Mouse (Mus musculus): ENCODE results near the gene Saa3. TPM values are rescaled to one million over a fixed set of nuclear protein-coding genes. Genes with fewer than 3 reads are reported as not detected.
"Not testable (repeated sequence)": the region's sequence is repeated elsewhere in the genome, so short reads cannot be mapped to it uniquely, and the experiment has no call there.

Gene Saa3
- polyA plus RNA-seq, 1 experiment from 2014 or later, result 0.54 TPM

- not testable (repeated sequence) for H3K4me2 ChIP-seq (ENCODE audit: low read depth, low read length); H3K27ac ChIP-seq (ENCODE audit: low read length); H3K36me3 ChIP-seq (ENCODE audit: control insufficient read depth, insufficient read depth, low read length); H3K9ac ChIP-seq (ENCODE audit: low read length); ATAC-seq (ENCODE audit: insufficient read depth, low FRiP score); H3K9me3 ChIP-seq (replicated peaks; ENCODE audit: control insufficient read depth, low read length); H3K4me1 ChIP-seq (ENCODE audit: control insufficient read depth, insufficient read depth, low read length); H3K4me3 ChIP-seq (replicated peaks; ENCODE audit: low read length); H3K27me3 ChIP-seq (ENCODE audit: control insufficient read depth, insufficient read depth, low read length)
- WGBS, result 77% methylated on average over 5 of the region's 5 CpGs
Observed at GRCm38 (mm10) chr7:46740041-46740440, 24.5 kb upstream of the Saa3 start.

- no peaks in the 10 kb centered on the region for H3K4me1 ChIP-seq (ENCODE audit: control insufficient read depth, insufficient read depth, low read length)
- H3K9me3 ChIP-seq (replicated peaks; ENCODE audit: control insufficient read depth, low read length), result no peaks in the 10 kb centered on the region
- H3K4me2 ChIP-seq (ENCODE audit: low read depth, low read length), result no peak overlapping the region
- H3K27ac ChIP-seq (ENCODE audit: low read length), result no peak overlapping the region
- H3K27me3 ChIP-seq (ENCODE audit: control insufficient read depth, insufficient read depth, low read length), result no peaks in the 10 kb centered on the region
- ATAC-seq (ENCODE audit: insufficient read depth, low FRiP score), result no peak
- H3K9ac ChIP-seq (ENCODE audit: low read length), result no peak overlapping the region
- no peaks in the 10 kb centered on the region for H3K36me3 ChIP-seq (ENCODE audit: control insufficient read depth, insufficient read depth, low read length)
- 74% methylated on average over 12 of the region's 12 CpGs for WGBS
- H3K4me3 ChIP-seq (replicated peaks; ENCODE audit: low read length), result no peak overlapping the region
Observed at GRCm38 (mm10) chr7:46738561-46739460, 23.3 kb upstream of the Saa3 start.

GRCm38 (mm10) chr7:46734983-46735382 lies 19.5 kb upstream of the Saa3 start:
- Histone ChIP-seq H3K36me3 (ENCODE audit: control insufficient read depth, insufficient read depth, low read length) (no peaks in the 10 kb centered on the region), H3K4me2 (ENCODE audit: low read depth, low read length) (no peak overlapping the region), H3K27me3 (ENCODE audit: control insufficient read depth, insufficient read depth, low read length) (no peaks in the 10 kb centered on the region), H3K4me3 (replicated peaks; ENCODE audit: low read length) (no peak overlapping the region), H3K4me1 (ENCODE audit: control insufficient read depth, insufficient read depth, low read length) (no peaks in the 10 kb centered on the region), H3K27ac (ENCODE audit: low read length) (no peak overlapping the region), H3K9ac (ENCODE audit: low read length) (no peak overlapping the region), H3K9me3 (replicated peaks; ENCODE audit: control insufficient read depth, low read length) (no peaks in the 10 kb centered on the region)
- 80% methylated on average over 2 of the region's 2 CpGs for WGBS
- no peak for ATAC-seq (ENCODE audit: insufficient read depth, low FRiP score)

GRCm38 (mm10) chr7:46732458-46732857 lies 17.0 kb upstream of the Saa3 start, which contains the start of gene Saa4:
Gene Saa4 (minus strand): TSS chr7:46732603.
- Histone ChIP-seq H3K4me3 (replicated peaks; ENCODE audit: low read length) (no peak within 1 kb of the TSS), H3K27me3 (ENCODE audit: control insufficient read depth, insufficient read depth, low read length) (no peaks in the 10 kb centered on the region), H3K9ac (ENCODE audit: low read length) (no peak within 1 kb of the TSS), H3K4me2 (ENCODE audit: low read depth, low read length) (no peak within 1 kb of the TSS), H3K9me3 (replicated peaks; ENCODE audit: control insufficient read depth, low read length) (no peaks in the 10 kb centered on the region), H3K27ac (ENCODE audit: low read length) (no peak within 1 kb of the TSS), H3K4me1 (ENCODE audit: control insufficient read depth, insufficient read depth, low read length) (no peaks in the 10 kb centered on the region), H3K36me3 (ENCODE audit: control insufficient read depth, insufficient read depth, low read length) (no peaks in the 10 kb centered on the region)
- 69% methylated on average over 4 of the region's 4 CpGs for WGBS
- ATAC-seq (ENCODE audit: insufficient read depth, low FRiP score), result no peak

- no peak overlapping the region for H3K27ac ChIP-seq (ENCODE audit: low read length)
- no peaks in the 10 kb centered on the region for H3K36me3 ChIP-seq (ENCODE audit: control insufficient read depth, insufficient read depth, low read length)
- no peaks in the 10 kb centered on the region for H3K9me3 ChIP-seq (replicated peaks; ENCODE audit: control insufficient read depth, low read length)
- H3K4me1 ChIP-seq (ENCODE audit: control insufficient read depth, insufficient read depth, low read length), result no peaks in the 10 kb centered on the region
- no peak overlapping the region for H3K9ac ChIP-seq (ENCODE audit: low read length)
- ATAC-seq (ENCODE audit: insufficient read depth, low FRiP score), result no peak
- H3K27me3 ChIP-seq (ENCODE audit: control insufficient read depth, insufficient read depth, low read length), result no peaks in the 10 kb centered on the region
- WGBS, result 85% methylated on average over 1 of the region's 1 CpGs
- no peak overlapping the region for H3K4me2 ChIP-seq (ENCODE audit: low read depth, low read length)
- no peak overlapping the region for H3K4me3 ChIP-seq (replicated peaks; ENCODE audit: low read length)
Observed at GRCm38 (mm10) chr7:46727584-46727983, 12.1 kb upstream of the Saa3 start.

- H3K4me2 ChIP-seq (ENCODE audit: low read depth, low read length), result no peak overlapping the region
Observed at GRCm38 (mm10) chr7:46724396-46724795, 8.9 kb upstream of the Saa3 start.

GRCm38 (mm10) chr7:46723849-46724248 lies 8.3 kb upstream of the Saa3 start:
- H3K27ac ChIP-seq (ENCODE audit: low read length), result no peak overlapping the region
- no peak for ATAC-seq (ENCODE audit: insufficient read depth, low FRiP score)
- no peaks in the 10 kb centered on the region for H3K4me1 ChIP-seq (ENCODE audit: control insufficient read depth, insufficient read depth, low read length)

More at GRCm38 (mm10) chr7:46724396-46724795, 8.9 kb upstream of the Saa3 start:
- Histone ChIP-seq H3K4me3 (replicated peaks; ENCODE audit: low read length) (no peak overlapping the region), H3K9me3 (replicated peaks; ENCODE audit: control insufficient read depth, low read length) (no peaks in the 10 kb centered on the region), H3K36me3 (ENCODE audit: control insufficient read depth, insufficient read depth, low read length) (no peaks in the 10 kb centered on the region), H3K27me3 (ENCODE audit: control insufficient read depth, insufficient read depth, low read length) (no peaks in the 10 kb centered on the region), H3K4me1 (ENCODE audit: control insufficient read depth, insufficient read depth, low read length) (no peaks in the 10 kb centered on the region), H3K27ac (ENCODE audit: low read length) (no peak overlapping the region), H3K9ac (ENCODE audit: low read length) (no peak overlapping the region)
- ATAC-seq (ENCODE audit: insufficient read depth, low FRiP score), result no peak
- WGBS, result 71% methylated on average over 5 of the region's 5 CpGs

GRCm38 (mm10) chr7:46723354-46723753 lies 7.9 kb upstream of the Saa3 start:
- no peaks in the 10 kb centered on the region for H3K9me3 ChIP-seq (replicated peaks; ENCODE audit: control insufficient read depth, low read length)
- H3K27me3 ChIP-seq (ENCODE audit: control insufficient read depth, insufficient read depth, low read length), result no peaks in the 10 kb centered on the region
- H3K4me2 ChIP-seq (ENCODE audit: low read depth, low read length), result no peak overlapping the region
- no peaks in the 10 kb centered on the region for H3K36me3 ChIP-seq (ENCODE audit: control insufficient read depth, insufficient read depth, low read length)
- WGBS, result 87% methylated on average over 6 of the region's 6 CpGs
- no peak for ATAC-seq (ENCODE audit: insufficient read depth, low FRiP score)
- H3K4me3 ChIP-seq (replicated peaks; ENCODE audit: low read length), result no peak overlapping the region
- H3K4me1 ChIP-seq (ENCODE audit: control insufficient read depth, insufficient read depth, low read length), result no peaks in the 10 kb centered on the region
- no peak overlapping the region for H3K9ac ChIP-seq (ENCODE audit: low read length)
- no peak overlapping the region for H3K27ac ChIP-seq (ENCODE audit: low read length)

More at GRCm38 (mm10) chr7:46723849-46724248, 8.3 kb upstream of the Saa3 start:
- Histone ChIP-seq H3K4me3 (replicated peaks; ENCODE audit: low read length) (no peak overlapping the region), H3K36me3 (ENCODE audit: control insufficient read depth, insufficient read depth, low read length) (no peaks in the 10 kb centered on the region), H3K27me3 (ENCODE audit: control insufficient read depth, insufficient read depth, low read length) (no peaks in the 10 kb centered on the region), H3K4me2 (ENCODE audit: low read depth, low read length) (no peak overlapping the region), H3K9ac (ENCODE audit: low read length) (no peak overlapping the region), H3K9me3 (replicated peaks; ENCODE audit: control insufficient read depth, low read length) (no peaks in the 10 kb centered on the region)
- 62% methylated on average over 3 of the region's 3 CpGs for WGBS

GRCm38 (mm10) chr7:46720460-46720859 lies 5.0 kb upstream of the Saa3 start:
- ATAC-seq (ENCODE audit: insufficient read depth, low FRiP score), result no peak
- Histone ChIP-seq H3K27ac (ENCODE audit: low read length) (no peak overlapping the region), H3K4me3 (replicated peaks; ENCODE audit: low read length) (no peak overlapping the region), H3K27me3 (ENCODE audit: control insufficient read depth, insufficient read depth, low read length) (no peaks in the 10 kb centered on the region), H3K9me3 (replicated peaks; ENCODE audit: control insufficient read depth, low read length) (no peaks in the 10 kb centered on the region), H3K36me3 (ENCODE audit: control insufficient read depth, insufficient read depth, low read length) (no peaks in the 10 kb centered on the region), H3K4me2 (ENCODE audit: low read depth, low read length) (no peak overlapping the region), H3K9ac (ENCODE audit: low read length) (no peak overlapping the region), H3K4me1 (ENCODE audit: control insufficient read depth, insufficient read depth, low read length) (no peaks in the 10 kb centered on the region)
- WGBS, result 71% methylated on average over 9 of the region's 9 CpGs
